Mouse (Mus musculus): ENCODE measurements around the gene Cyp4f16.
"Not testable (repeated sequence)": the region's sequence is repeated elsewhere in the genome, so short reads cannot be mapped to it uniquely, and the experiment has no call there.

Cyp4f16 gene

GRCm38 (mm10) chr17:32550900-32551770 is 14.8 kb downstream of the Cyp4f16 start:
- peak; percentile 98 for ATAC-seq (ENCODE audit: low TSS enrichment)

GRCm38 (mm10) chr17:32553016-32553415 is 16.7 kb downstream of the Cyp4f16 start:
- ATAC-seq (ENCODE audit: low TSS enrichment) = not testable (repeated sequence)

- not testable (repeated sequence) for ATAC-seq (ENCODE audit: low TSS enrichment)
Observed at GRCm38 (mm10) chr17:32554368-32554767, 18.0 kb downstream of the Cyp4f16 start.

GRCm38 (mm10) chr17:32563301-32563700 is 26.9 kb downstream of the Cyp4f16 start:
- not testable (repeated sequence) for ATAC-seq (ENCODE audit: low TSS enrichment)

- ATAC-seq (ENCODE audit: low TSS enrichment) = not testable (repeated sequence)
Observed at GRCm38 (mm10) chr17:32573286-32573685, 36.9 kb downstream of the Cyp4f16 start.

- no peak for ATAC-seq (ENCODE audit: low TSS enrichment)
Observed at GRCm38 (mm10) chr17:32577496-32578186, 41.3 kb downstream of the Cyp4f16 start.

GRCm38 (mm10) chr17:32596494-32596893 is 60.1 kb downstream of the Cyp4f16 start:
- ATAC-seq (ENCODE audit: low TSS enrichment) = no peak

All from frontal cortex, adult (tissue).